Mouse (Mus musculus) hematopoietic stem cell, adult 5-6 weeks (primary cell): ENCODE results near the gene Gm20765. TPM values are rescaled to one million over a fixed set of nuclear protein-coding genes. Genes with fewer than 3 reads are reported as not detected.
"Not testable (repeated sequence)": the region's sequence is repeated elsewhere in the genome, so short reads cannot be mapped to it uniquely, and the experiment has no call there.

Source experiments
- ATAC-seq, 2 experiments: fragments of 125-278 bp in 1 of 2; replicated peaks in 1 of 2; 2 replicates each; pipeline ENCODE4 v1.8.0; 2016 to 2017; ENCODE audit warnings: inconsistent platforms in 2 of 2, mild to moderate bottlenecking in 2 of 2, moderate number of reproducible peaks in 2 of 2, low read depth in 1 of 2, moderate TSS enrichment in 1 of 2; ENCODE audit not compliant: low FRiP score in 2 of 2, poor library complexity in 2 of 2, severe bottlenecking in 2 of 2, insufficient read depth in 1 of 2, low TSS enrichment in 1 of 2
- total RNA-seq: library from RNA; stranded (forward); fragments of 172-1452, 232-1000 nt; gene quantifications from 2 replicates; pipeline ENCODE4 v1.2.3, GENCODE M21; 2017

Gm20765 gene
- total RNA-seq: not detected in 2 replicates

GRCm38 (mm10) chr10:104185233-104185632 lies at the start of gene Gm20765:
TSS of gene Gm20765 (plus strand) at chr10:104185533.
- not testable (repeated sequence) for ATAC-seq

GRCm38 (mm10) chr10:104142687-104143086 lies 42.6 kb upstream of the Gm20765 start, which contains the start of gene Gm21293:
TSS of gene Gm21293 (plus strand) at chr10:104142987.
- ATAC-seq: not testable (repeated sequence)

- ATAC-seq: not testable (repeated sequence)
Observed at GRCm38 (mm10) chr10:104151197-104151596, 34.1 kb upstream of the Gm20765 start, which contains the start of gene Gm6763. TSS of gene Gm6763 (plus strand) at chr10:104151497.

DNA sequence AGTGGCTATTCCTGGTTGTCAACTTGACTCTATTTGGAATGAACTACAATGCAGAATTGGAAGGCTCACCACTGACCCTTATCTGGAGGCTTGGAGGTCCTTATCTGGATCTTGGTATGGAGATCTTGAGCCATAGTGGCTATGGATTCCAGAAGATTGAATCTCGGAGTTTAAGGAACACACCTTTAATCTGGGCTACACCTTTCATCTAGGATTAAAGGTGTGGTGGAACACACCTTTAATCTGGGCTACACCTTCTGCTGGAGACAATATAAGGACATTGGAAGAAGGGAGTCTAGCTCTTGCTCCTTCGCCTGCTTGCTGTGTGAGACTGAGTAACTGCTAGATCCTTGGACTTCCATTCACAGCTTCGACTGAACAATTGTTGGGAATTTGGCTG lies 25.6 kb upstream of the Gm20765 start, which contains the start of gene Gm8764:
TSS of gene Gm8764 (plus strand) at position 301 of the 400 bp plus-strand sequence.
- ATAC-seq: not testable (repeated sequence)

GRCm38 (mm10) chr10:104168215-104168614 lies 17.1 kb upstream of the Gm20765 start, which contains the start of gene Gm21304:
TSS of gene Gm21304 (plus strand) at chr10:104168515.
- not testable (repeated sequence) for ATAC-seq

DNA sequence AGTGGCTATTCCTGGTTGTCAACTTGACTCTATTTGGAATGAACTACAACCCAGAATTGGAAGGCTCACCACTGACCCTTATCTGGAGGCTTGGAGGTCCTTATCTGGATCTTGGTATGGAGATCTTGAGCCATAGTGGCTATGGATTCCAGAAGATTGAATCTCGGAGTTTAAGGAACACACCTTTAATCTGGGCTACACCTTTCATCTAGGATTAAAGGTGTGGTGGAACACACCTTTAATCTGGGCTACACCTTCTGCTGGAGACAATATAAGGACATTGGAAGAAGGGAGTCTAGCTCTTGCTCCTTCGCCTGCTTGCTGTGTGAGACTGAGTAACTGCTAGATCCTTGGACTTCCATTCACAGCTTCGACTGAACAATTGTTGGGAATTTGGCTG lies 8.6 kb upstream of the Gm20765 start, which contains the start of gene Gm21312:
TSS of gene Gm21312 (plus strand) at position 301 of the 400 bp plus-strand sequence.
- ATAC-seq: not testable (repeated sequence)

- not testable (repeated sequence) for ATAC-seq
Observed at GRCm38 (mm10) chr10:104193742-104194141, 8.4 kb downstream of the Gm20765 start, which contains the start of gene Gm4340. TSS of gene Gm4340 (plus strand) at chr10:104194042.

DNA sequence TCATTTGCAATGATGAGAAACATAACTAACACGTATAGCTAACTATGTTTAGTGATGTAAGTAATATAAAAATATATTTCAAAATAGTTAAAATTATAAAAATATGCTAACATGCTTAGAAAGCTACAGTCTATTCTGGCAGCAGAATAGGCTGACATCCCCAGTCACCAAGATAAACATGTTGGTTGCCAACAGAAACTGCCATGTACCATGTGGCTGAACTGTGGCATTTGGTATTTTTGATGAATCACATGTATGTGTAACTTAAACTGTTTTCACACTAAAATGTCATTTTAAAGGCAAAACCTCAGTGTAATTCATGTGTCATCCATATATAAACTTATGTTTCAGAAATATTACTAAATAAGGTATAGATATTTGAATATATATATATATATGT lies 24.3 kb downstream of the Gm20765 start:
- ATAC-seq: no peak

GRCm38 (mm10) chr10:104210268-104210990 lies 25.1 kb downstream of the Gm20765 start:
- ATAC-seq: no peak

DNA sequence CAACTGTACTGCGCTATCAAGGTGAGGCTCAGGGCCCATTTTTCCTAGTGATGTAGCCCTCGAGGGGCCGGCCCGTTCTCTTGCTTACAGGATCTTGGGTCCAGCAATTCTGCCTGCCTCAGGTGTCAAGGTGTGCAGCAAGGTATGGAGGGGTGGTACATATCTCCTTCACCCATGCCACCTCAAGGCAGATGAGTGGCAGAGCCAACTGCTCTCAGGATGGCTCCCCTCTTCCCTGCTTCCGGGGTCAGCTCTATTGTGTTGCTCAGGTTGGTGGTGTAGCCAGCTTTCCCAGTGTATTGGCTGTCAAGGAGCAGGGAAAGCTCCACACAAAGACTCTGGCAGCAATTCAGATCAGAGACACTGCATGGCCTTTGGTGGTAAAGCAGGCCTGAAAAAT lies 29.2 kb downstream of the Gm20765 start:
- no peak for ATAC-seq

- no peak for ATAC-seq
Observed at GRCm38 (mm10) chr10:104220303-104221021, 35.1 kb downstream of the Gm20765 start.

Other genes starting within 250 kb of the Gm20765 start
- gene Gm21293, start 42.5 kb upstream of the Gm20765 start, total RNA-seq: not detected in 2 replicates
- not detected in 2 replicates for gene Gm6763, start 34.0 kb upstream of the Gm20765 start, total RNA-seq
- gene Gm8764, start 25.5 kb upstream of the Gm20765 start, total RNA-seq: not detected in 2 replicates
- not detected in 2 replicates for gene Gm21304, start 17.0 kb upstream of the Gm20765 start, total RNA-seq
- gene Gm21312, start 8.5 kb upstream of the Gm20765 start, total RNA-seq: not detected in 2 replicates
- gene Gm4340, start 8.5 kb downstream of the Gm20765 start, total RNA-seq: not detected in 2 replicates